Mouse (Mus musculus): Measurements from ENCODE around the gene Usp16. TPM values are rescaled to one million over a fixed set of nuclear protein-coding genes. Genes with fewer than 3 reads are reported as not detected.
A peak's percentile ranks its signal among the peaks of the same experiment; 100 is the strongest.

Gene Usp16
- total and polyA plus RNA-seq, 3 experiments: 66.6 to 256 (median 76.4) TPM

DNA sequence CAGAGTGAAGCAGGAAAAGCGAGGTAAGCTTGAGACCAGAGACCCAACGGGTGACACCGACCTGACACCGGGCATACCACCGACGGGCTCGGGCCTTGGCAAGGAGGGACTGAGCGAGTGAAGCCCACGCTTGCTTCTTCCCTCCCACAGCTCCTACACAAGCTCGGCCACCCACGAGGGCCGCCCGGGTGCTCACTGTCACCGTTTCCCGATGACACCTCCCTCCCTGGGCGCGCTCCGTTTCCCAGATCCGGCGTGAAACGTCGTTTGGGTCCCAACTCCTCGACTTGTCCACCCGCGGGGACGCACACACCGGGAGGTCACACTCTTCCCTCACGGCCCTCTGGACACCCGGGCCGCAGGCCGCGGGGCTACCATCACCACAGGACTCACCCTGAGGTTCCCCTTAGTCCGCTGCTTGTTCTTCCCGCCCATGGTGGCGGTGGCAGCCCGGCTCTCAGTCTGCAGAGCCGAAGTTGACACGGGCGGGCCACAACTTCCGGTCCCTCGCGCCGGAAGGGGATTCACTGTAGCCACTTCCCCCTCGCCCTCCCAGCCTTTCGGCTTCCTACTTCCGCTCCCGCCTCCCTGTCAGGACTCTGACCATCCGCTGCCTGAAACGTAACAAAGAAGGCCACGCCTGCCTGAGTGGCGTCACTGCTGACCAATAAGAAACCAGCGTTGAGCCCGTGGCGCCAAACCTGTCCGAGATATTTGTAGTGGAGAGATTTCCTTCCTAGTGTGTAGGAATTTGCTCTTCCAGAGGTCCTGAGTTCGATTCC, 22.3 kb upstream of the Usp16 start, which contains the start of gene Ltn1:
TSS of gene Ltn1 (minus strand) at position 580 of the 782 bp plus-strand sequence.
- Histone ChIP-seq H3K27ac (ENCODE audit: control insufficient read depth, low read depth, low read length) (peak within 1 kb of the TSS; percentile 43), H3K4me3 (ENCODE audit: control insufficient read depth in 1 of 2, insufficient read depth in 1 of 2, low read depth in 2 of 2, low read length in 2 of 2) (peak within 1 kb of the TSS; percentile 60 to 75), H3K9me3 (replicated peaks; ENCODE audit: insufficient read depth, low read length) (no peaks in the 10 kb centered on the region), H3K9ac (ENCODE audit: control insufficient read depth, low read depth, low read length, poor library complexity, severe bottlenecking) (peak within 1 kb of the TSS; percentile 81), H3K27me3 (ENCODE audit: control insufficient read depth in 1 of 2, insufficient read depth in 2 of 2, low read length in 2 of 2) (no peaks in the 10 kb centered on the region), H3K4me1 (ENCODE audit: control insufficient read depth in 1 of 2, insufficient read depth in 2 of 2, low read length in 2 of 2) (peaks cover 0 to 12% of the 10 kb centered on the region in 2 experiments; a peak in 1 of 4 replicates), H3K36me3 (ENCODE audit: control insufficient read depth in 1 of 2, insufficient read depth in 2 of 2, low read length in 2 of 2) (peaks cover 2 to 22% of the 10 kb centered on the region in 2 experiments), H3K79me2 (ENCODE audit: control insufficient read depth, insufficient read depth, low read length, poor library complexity) (peaks cover 34% of the 10 kb centered on the region)
- peak; percentile 99 for DNase-seq (ENCODE audit: low read depth, low spot score)
- TF ChIP-seq GATA1 (IDR thresholded peaks at IDR 0.05; ENCODE audit: low read depth, low read length) (no peak), ELF1 (IDR thresholded peaks at IDR 0.05; ENCODE audit: low read depth, low read length) (peak; percentile 98), MXI1 (IDR thresholded peaks at IDR 0.05; ENCODE audit: low read depth, low read length) (peak; percentile 93), CHD1 (IDR thresholded peaks at IDR 0.05; ENCODE audit: low read depth, low read length) (no peak), TBP (IDR thresholded peaks at IDR 0.05; ENCODE audit: low read depth, low read length) (peak; percentile 81), ETS1 (IDR thresholded peaks at IDR 0.05; ENCODE audit: low read depth, low read length) (peak; percentile 13; the same call in 1 of the 2 replicates), E2F4 (IDR thresholded peaks at IDR 0.05; ENCODE audit: borderline replicate concordance, low read depth, low read length) (peak; percentile 100), POLR2AphosphoS2 (IDR thresholded peaks at IDR 0.05; ENCODE audit: low read length) (peak; percentile 79), NELFE (IDR thresholded peaks at IDR 0.05; ENCODE audit: low read depth, low read length) (peak; percentile 83), MAFK (IDR thresholded peaks at IDR 0.05; ENCODE audit: borderline replicate concordance, low read depth, low read length) (no peak), HCFC1 (IDR thresholded peaks at IDR 0.05; ENCODE audit: low read depth, low read length) (peak; percentile 91), EP300 (IDR thresholded peaks at IDR 0.05; ENCODE audit: low read depth in 1 of 2, low read length in 2 of 2) (no peak), USF1 (IDR thresholded peaks at IDR 0.05; ENCODE audit: low read depth, low read length) (0 out of 2 replicates have a peak, but pooled peaks have one; percentile 6), MAZ (IDR thresholded peaks at IDR 0.05; ENCODE audit: low read depth, low read length) (0 out of 2 replicates have a peak, but pooled peaks have one; percentile 45), SIN3A (IDR thresholded peaks at IDR 0.05; ENCODE audit: low read length) (peak; percentile 97), TCF12 (IDR thresholded peaks at IDR 0.05; ENCODE audit: low read depth, low read length) (peak; percentile 48; the same call in 1 of the 2 replicates), POLR2A (IDR thresholded peaks at IDR 0.05; ENCODE audit: control insufficient read depth in 1 of 2, insufficient read depth in 1 of 2, low read depth in 1 of 2, low read length in 2 of 2, poor library complexity in 1 of 2) (peak; percentile 85)

DNA sequence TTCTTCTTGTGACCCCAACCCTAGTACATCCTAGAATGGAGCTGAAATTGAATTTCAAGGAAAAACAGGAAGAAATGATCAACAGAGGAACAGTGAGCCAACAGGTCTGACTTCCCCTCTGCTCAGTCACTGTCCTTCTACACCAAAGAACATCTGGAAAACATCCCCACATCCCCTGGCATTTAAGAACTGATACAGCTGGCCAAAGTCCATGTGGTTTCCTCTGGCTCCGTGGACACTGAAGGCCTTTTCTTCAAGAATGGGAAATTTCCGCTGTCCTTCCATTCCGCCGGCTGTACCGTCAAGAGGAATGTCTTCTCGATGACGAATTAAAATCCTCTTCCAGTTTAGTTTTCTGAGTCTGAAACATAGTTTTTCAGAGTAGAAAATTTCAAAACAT, 20.2 kb upstream of the Usp16 start:
- no peaks in the 10 kb centered on the region for H3K9me3 ChIP-seq (replicated peaks; ENCODE audit: insufficient read depth, low read length)
- no peak for DNase-seq (ENCODE audit: low read depth, low spot score)
- no peak overlapping the region for H3K4me3 ChIP-seq (ENCODE audit: control insufficient read depth in 1 of 2, insufficient read depth in 1 of 2, low read depth in 2 of 2, low read length in 2 of 2)
- H3K36me3 ChIP-seq (ENCODE audit: control insufficient read depth in 1 of 2, insufficient read depth in 2 of 2, low read length in 2 of 2): peaks cover 0 to 22% of the 10 kb centered on the region in 2 experiments; a peak in 2 of 4 replicates
- H3K27ac ChIP-seq (ENCODE audit: control insufficient read depth, low read depth, low read length): no peak overlapping the region
- no peaks in the 10 kb centered on the region for H3K27me3 ChIP-seq (ENCODE audit: control insufficient read depth in 1 of 2, insufficient read depth in 2 of 2, low read length in 2 of 2)
- H3K9ac ChIP-seq (ENCODE audit: control insufficient read depth, low read depth, low read length, poor library complexity, severe bottlenecking): no peak overlapping the region
- H3K79me2 ChIP-seq (ENCODE audit: control insufficient read depth, insufficient read depth, low read length, poor library complexity): peaks cover 27% of the 10 kb centered on the region
- TF ChIP-seq MXI1 (IDR thresholded peaks at IDR 0.05; ENCODE audit: low read depth, low read length) (no peak), SIN3A (IDR thresholded peaks at IDR 0.05; ENCODE audit: low read length) (no peak), POLR2AphosphoS2 (IDR thresholded peaks at IDR 0.05; ENCODE audit: low read length) (no peak), BHLHE40 (IDR thresholded peaks at IDR 0.05; ENCODE audit: borderline replicate concordance, low read depth, low read length) (no peak), RCOR1 (IDR thresholded peaks at IDR 0.05; ENCODE audit: low read depth, low read length) (no peak), NELFE (IDR thresholded peaks at IDR 0.05; ENCODE audit: low read depth, low read length) (no peak), TAL1 (IDR thresholded peaks at IDR 0.05; ENCODE audit: low read length) (no peak), MAZ (IDR thresholded peaks at IDR 0.05; ENCODE audit: low read depth, low read length) (no peak), MYC (IDR thresholded peaks at IDR 0.05; ENCODE audit: low read depth, low read length) (no peak), JUND (IDR thresholded peaks at IDR 0.05; ENCODE audit: low read depth, low read length) (no peak), CTCF (IDR thresholded peaks at IDR 0.05 in 2 of 3, conservative IDR thresholded peaks at IDR 0.05 in 1 of 3; ENCODE audit: control insufficient read depth in 1 of 3, insufficient read depth in 1 of 3, low read depth in 2 of 3, low read length in 3 of 3, poor library complexity in 1 of 3, severe bottlenecking in 1 of 3) (no peak), E2F4 (IDR thresholded peaks at IDR 0.05; ENCODE audit: borderline replicate concordance, low read depth, low read length) (no peak), TCF12 (IDR thresholded peaks at IDR 0.05; ENCODE audit: low read depth, low read length) (no peak), MYB (IDR thresholded peaks at IDR 0.05; ENCODE audit: low read depth, low read length) (no peak), GATA1 (IDR thresholded peaks at IDR 0.05; ENCODE audit: low read depth, low read length) (no peak), CHD1 (IDR thresholded peaks at IDR 0.05; ENCODE audit: low read depth, low read length) (no peak), KAT2A (conservative IDR thresholded peaks at IDR 0.05; ENCODE audit: low read depth, low read length) (no peak), UBTF (IDR thresholded peaks at IDR 0.05; ENCODE audit: borderline replicate concordance, insufficient read depth, low read depth, low read length) (no peak)
- H3K4me1 ChIP-seq (ENCODE audit: control insufficient read depth in 1 of 2, insufficient read depth in 2 of 2, low read length in 2 of 2): peaks cover 2 to 12% of the 10 kb centered on the region in 2 experiments; a peak in 3 of 4 replicates

Data from MEL (cell line).